ENCODE assay signal across 19 mouse cellular contexts in genomic region chr10:39440506-39440905, GRCm38 (mm10).
DNase-seq lines count a peak whose midpoint lies in the region; ATAC-seq and TF ChIP-seq lines count a peak whose summit lies in the region.
"Had no signal": no experiment of that assay in that cellular context is flagged by ENCODE, and none has a peak within 500 bp of the region (broad histone marks: within the 10 kb centered on the region; RNA-seq: fewer than 3 reads in every experiment).

No protein-coding gene starts in this region.

- H3K9ac ChIP-seq in forebrain, embryonic 13.5 days, result no peak overlapping the region
- H3K9ac ChIP-seq in forebrain, embryonic 12.5 days, result no peak overlapping the region
- no peak overlapping the region for H3K9ac ChIP-seq in hindbrain, postnatal 0 days (replicated peaks; ENCODE audit: low read length)
- H3K9ac ChIP-seq in hindbrain, embryonic 16.5 days (ENCODE audit: low read depth, low read length), result no peak overlapping the region
- H3K9ac ChIP-seq: liver, embryonic 15.5 days; neural tube, embryonic 12.5 days had no signal

- no peak for TF ChIP-seq CTCF in hindbrain, postnatal 0 days (IDR thresholded peaks at IDR 0.05; ENCODE audit: low read depth)

- no peak overlapping the region for H3K4me2 ChIP-seq in forebrain, embryonic 13.5 days
- no peak overlapping the region for H3K4me2 ChIP-seq in forebrain, embryonic 12.5 days
- H3K4me2 ChIP-seq in hindbrain, postnatal 0 days (ENCODE audit: low read depth, low read length), result no peak overlapping the region
- no peak overlapping the region for H3K4me2 ChIP-seq in hindbrain, embryonic 16.5 days (ENCODE audit: low read length)
- H3K4me2 ChIP-seq: liver, embryonic 15.5 days; neural tube, embryonic 12.5 days had no signal

- 0 out of 2 replicates have a peak overlapping the region, but pooled peaks have one; percentile 4 for H3K27ac ChIP-seq in forebrain, embryonic 13.5 days
- no peak overlapping the region for H3K27ac ChIP-seq in forebrain, embryonic 12.5 days
- peak overlapping the region; percentile 60 for H3K27ac ChIP-seq in hindbrain, postnatal 0 days
- H3K27ac ChIP-seq in hindbrain, embryonic 16.5 days (ENCODE audit: low read depth, low read length), result no peak overlapping the region; the same call in 1 of the 2 replicates
- H3K27ac ChIP-seq: liver, embryonic 15.5 days; neural tube, embryonic 12.5 days had no signal

- 79% methylated on average over 9 of the region's 9 CpGs for WGBS in forebrain, embryonic 13.5 days
- 85% methylated on average over 9 of the region's 9 CpGs for WGBS in forebrain, embryonic 12.5 days
- WGBS in hindbrain, postnatal 0 days, result 49% methylated on average over 9 of the region's 9 CpGs
- 60% methylated on average over 9 of the region's 9 CpGs for WGBS in hindbrain, embryonic 16.5 days

- H3K36me3 ChIP-seq in forebrain, embryonic 13.5 days (ENCODE audit: poor library complexity, severe bottlenecking), result no peaks in the 10 kb centered on the region
- no peaks in the 10 kb centered on the region for H3K36me3 ChIP-seq in forebrain, embryonic 12.5 days (replicated peaks)
- H3K36me3 ChIP-seq in hindbrain, postnatal 0 days (ENCODE audit: insufficient read depth, low read length), result no peaks in the 10 kb centered on the region
- H3K36me3 ChIP-seq in hindbrain, embryonic 16.5 days (ENCODE audit: control insufficient read depth, insufficient read depth, low read length), result no peaks in the 10 kb centered on the region
- H3K36me3 ChIP-seq: liver, embryonic 15.5 days; neural tube, embryonic 12.5 days had no signal

- H3K9me3 ChIP-seq in forebrain, embryonic 13.5 days (replicated peaks), result no peaks in the 10 kb centered on the region
- H3K9me3 ChIP-seq in forebrain, embryonic 12.5 days, result no peaks in the 10 kb centered on the region
- H3K9me3 ChIP-seq in hindbrain, postnatal 0 days (ENCODE audit: low read length), result no peaks in the 10 kb centered on the region
- no peaks in the 10 kb centered on the region for H3K9me3 ChIP-seq in hindbrain, embryonic 16.5 days (ENCODE audit: control insufficient read depth, low read length)
- H3K9me3 ChIP-seq: liver, embryonic 15.5 days; neural tube, embryonic 12.5 days had no signal

- no peaks in the 10 kb centered on the region for H3K27me3 ChIP-seq in forebrain, embryonic 13.5 days
- H3K27me3 ChIP-seq in forebrain, embryonic 12.5 days, result no peaks in the 10 kb centered on the region
- H3K27me3 ChIP-seq in hindbrain, postnatal 0 days (ENCODE audit: insufficient read depth, low read length), result no peaks in the 10 kb centered on the region
- no peaks in the 10 kb centered on the region for H3K27me3 ChIP-seq in hindbrain, embryonic 16.5 days (replicated peaks; ENCODE audit: control insufficient read depth, insufficient read depth, low read length)
- H3K27me3 ChIP-seq: liver, embryonic 15.5 days; neural tube, embryonic 12.5 days had no signal

- ATAC-seq in forebrain, embryonic 13.5 days, result no peak
- no peak for ATAC-seq in forebrain, embryonic 12.5 days (ENCODE audit: low FRiP score)
- peak; percentile 18; the same call in 1 of the 2 replicates for ATAC-seq in hindbrain, postnatal 0 days
- no peak; the same call in 1 of the 2 replicates for ATAC-seq in hindbrain, embryonic 16.5 days
- ATAC-seq: forebrain, embryonic 16.5 days had no signal

- H3K4me1 ChIP-seq in forebrain, embryonic 13.5 days, result peaks cover 33% of the 10 kb centered on the region
- H3K4me1 ChIP-seq in forebrain, embryonic 12.5 days, result peaks cover 17% of the 10 kb centered on the region
- peaks cover 10% of the 10 kb centered on the region; the same call in 1 of the 2 replicates for H3K4me1 ChIP-seq in hindbrain, postnatal 0 days (ENCODE audit: insufficient read depth, low read length)
- peaks cover 22% of the 10 kb centered on the region for H3K4me1 ChIP-seq in hindbrain, embryonic 16.5 days (ENCODE audit: control insufficient read depth, insufficient read depth, low read depth, low read length)
- H3K4me1 ChIP-seq: liver, embryonic 15.5 days had no signal

- no peak for DNase-seq in hindbrain, postnatal 0 days (ENCODE audit: low spot score)
- peak; percentile 72 for DNase-seq in brain, adult 2 months (ENCODE audit: low read depth, low spot score)
- peak; percentile 56 to 65 for DNase-seq in cerebellum, postnatal 25 days
- no peak for DNase-seq in gastrocnemius, postnatal 25 days
- DNase-seq in embryo, embryonic 11 days, result no peak
- DNase-seq: adrenal gland, adult 8-10 months; B cell, adult 2 months; heart, adult 18-20 months; kidney, adult 2 months; kidney, postnatal 25 days; lung, postnatal 14 days; retina, postnatal 1 day; thymus, postnatal 25 days had no signal

- no peak overlapping the region for H3K4me3 ChIP-seq in forebrain, embryonic 13.5 days
- H3K4me3 ChIP-seq in forebrain, embryonic 12.5 days (replicated peaks), result no peak overlapping the region
- no peak overlapping the region for H3K4me3 ChIP-seq in hindbrain, postnatal 0 days (ENCODE audit: low read length)
- H3K4me3 ChIP-seq in hindbrain, embryonic 16.5 days (ENCODE audit: low read length), result no peak overlapping the region
- H3K4me3 ChIP-seq: liver, embryonic 15.5 days; neural tube, embryonic 12.5 days had no signal

Comparison
In these comparisons a context has a peak if more than half of its experiments do, and no peak if none do; other contexts are left out.
1. H3K27ac ChIP-seq: peak in forebrain, embryonic 13.5 days (single experiment) and hindbrain, postnatal 0 days (single experiment); none in forebrain, embryonic 12.5 days (single experiment) and hindbrain, embryonic 16.5 days (single experiment).
2. DNase-seq: peak in brain, adult 2 months (single experiment) and cerebellum, postnatal 25 days (2 of 2); none in hindbrain, postnatal 0 days (single experiment), gastrocnemius, postnatal 25 days (single experiment) and embryo, embryonic 11 days (single experiment).